Mouse (Mus musculus): ENCODE data around the gene Ascl2.

The Ascl2 gene

DNA sequence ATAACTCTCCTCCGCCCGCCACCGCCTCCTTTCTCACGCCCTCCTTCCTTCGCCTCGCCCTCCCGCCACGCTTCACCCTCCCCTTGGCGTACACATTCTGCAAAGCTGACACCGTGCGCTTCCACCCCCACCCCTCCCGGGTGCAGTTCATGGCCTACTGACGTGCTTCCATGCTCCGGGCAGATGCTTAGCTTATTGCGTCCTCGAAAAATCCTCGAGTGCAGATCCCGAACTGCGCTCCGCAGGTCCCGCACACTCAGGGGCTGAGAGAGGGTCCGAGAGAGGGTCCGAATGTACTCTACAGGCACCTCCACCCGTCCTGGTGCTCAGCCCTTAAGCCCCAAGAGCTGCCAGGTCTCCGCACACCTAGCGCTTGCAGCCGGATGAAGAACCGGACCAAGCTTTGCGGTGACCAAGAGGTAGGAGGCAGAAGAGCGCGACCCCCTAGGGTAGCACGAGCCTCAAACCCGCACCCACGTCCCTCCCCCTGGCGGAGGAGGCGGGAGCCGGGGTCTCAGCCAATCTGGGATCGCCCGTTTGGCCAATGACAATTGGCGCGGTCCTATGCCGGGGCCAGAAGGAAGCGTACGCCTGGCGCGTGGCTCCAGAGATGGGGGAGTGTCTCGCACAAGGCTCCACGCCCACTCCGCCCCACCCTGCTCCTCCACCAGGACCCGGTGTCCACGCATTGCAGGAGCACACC is at the start of gene Ascl2:
Gene Ascl2, minus strand, starts transcription at position 456 of the 703 bp plus-strand sequence.
- no peak for DNase-seq (ENCODE audit: low spot score)

DNA sequence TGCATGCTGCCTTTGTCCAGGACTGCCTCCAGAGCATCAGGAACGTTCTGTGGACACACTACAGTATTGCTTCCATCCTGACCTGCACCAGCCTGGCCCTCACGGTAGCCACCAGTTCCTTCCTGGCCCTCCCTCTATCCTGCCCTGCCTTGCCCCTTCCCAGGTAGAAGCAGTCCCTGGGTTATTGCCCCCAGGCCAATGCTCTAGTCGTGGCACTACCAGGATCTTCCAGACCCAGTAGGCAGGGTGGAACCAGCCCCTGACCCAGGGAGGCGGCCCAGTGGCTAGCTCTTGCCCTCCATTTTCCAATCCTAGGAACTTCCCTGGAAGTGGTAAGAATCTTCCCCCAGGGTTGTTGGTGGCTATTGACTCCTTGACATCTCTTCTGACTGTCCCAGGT is 48.1 kb upstream of the Ascl2 start:
- no peak for DNase-seq (ENCODE audit: low spot score)

GRCm38 (mm10) chr7:143016424-143017142 is 47.5 kb upstream of the Ascl2 start:
- no peak for DNase-seq (ENCODE audit: low spot score)

DNA sequence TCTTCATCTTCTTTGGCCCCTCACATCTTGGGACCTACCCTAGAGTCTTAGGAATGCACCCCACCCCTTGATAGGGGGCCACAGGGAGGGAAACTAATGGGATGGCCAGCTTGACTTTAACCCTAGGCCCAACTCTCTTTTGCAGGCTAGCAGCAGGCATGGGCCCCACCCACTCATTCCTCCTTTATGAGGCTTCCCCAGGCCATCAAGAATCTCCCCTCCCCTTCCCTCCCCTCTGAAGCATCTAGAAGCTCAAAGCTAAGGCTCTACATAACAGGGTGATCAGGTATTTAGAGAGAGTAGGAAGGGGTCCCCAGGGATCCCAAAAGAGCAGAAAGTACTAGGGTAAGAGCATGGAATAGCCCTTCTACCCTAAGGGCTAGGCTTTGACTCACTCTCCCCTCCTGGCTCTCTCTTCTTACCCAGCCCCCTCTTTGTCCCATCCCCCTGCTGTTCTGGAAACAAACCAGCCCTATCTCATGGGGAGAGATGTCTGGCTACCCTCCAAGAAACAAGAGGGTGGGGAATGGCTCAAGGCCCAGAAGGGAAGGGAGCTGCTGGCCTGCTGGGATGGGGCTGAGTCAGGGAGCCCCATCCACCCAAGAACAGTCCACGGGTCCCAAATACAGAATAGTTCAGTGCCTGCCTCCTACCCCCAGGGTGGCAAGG is 46.8 kb upstream of the Ascl2 start:
- DNase-seq (ENCODE audit: low spot score): peak; percentile 71

DNA sequence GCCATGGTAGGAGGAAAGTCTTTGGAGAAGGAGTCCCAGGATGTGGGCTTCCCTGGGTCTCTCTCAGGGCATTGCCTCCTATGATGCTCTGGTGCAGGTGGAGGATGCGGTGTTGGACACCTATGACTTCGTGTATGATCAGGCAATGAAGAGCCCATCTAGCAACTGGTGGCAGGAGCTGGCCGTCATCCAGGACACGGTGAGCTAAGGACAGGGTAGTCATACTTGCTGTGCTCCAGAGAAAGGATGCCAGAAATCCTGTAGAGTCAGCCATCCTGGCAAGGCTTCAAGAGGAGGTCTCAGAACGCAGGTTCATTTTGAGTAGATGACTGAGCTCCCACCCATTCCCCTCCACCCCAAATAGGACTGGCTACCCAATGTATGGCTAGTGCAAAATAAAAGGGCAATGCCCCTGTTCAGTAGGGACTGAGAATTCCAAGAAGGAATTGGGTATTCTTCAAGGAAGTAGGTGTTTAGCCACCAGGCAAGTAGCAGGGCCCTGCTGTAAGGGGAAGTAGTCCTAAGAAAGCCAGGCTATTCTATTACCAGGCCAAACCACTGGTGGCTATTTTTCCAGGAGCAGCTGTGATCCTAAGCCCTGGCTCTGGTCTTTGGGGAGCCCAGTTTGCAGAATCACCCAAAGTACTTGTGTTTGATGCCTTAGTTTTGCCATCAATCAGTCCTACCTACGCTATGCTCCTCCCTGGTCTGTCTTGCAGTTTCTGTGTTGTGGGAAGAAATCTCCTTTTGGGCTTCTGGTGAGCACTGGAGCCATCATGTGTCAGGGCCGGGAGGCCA is 46.0 kb upstream of the Ascl2 start:
- no peak for DNase-seq (ENCODE audit: low spot score)

- DNase-seq (ENCODE audit: low spot score): peak; percentile 49
Measured at GRCm38 (mm10) chr7:143013420-143014178, 44.5 kb upstream of the Ascl2 start.

DNA sequence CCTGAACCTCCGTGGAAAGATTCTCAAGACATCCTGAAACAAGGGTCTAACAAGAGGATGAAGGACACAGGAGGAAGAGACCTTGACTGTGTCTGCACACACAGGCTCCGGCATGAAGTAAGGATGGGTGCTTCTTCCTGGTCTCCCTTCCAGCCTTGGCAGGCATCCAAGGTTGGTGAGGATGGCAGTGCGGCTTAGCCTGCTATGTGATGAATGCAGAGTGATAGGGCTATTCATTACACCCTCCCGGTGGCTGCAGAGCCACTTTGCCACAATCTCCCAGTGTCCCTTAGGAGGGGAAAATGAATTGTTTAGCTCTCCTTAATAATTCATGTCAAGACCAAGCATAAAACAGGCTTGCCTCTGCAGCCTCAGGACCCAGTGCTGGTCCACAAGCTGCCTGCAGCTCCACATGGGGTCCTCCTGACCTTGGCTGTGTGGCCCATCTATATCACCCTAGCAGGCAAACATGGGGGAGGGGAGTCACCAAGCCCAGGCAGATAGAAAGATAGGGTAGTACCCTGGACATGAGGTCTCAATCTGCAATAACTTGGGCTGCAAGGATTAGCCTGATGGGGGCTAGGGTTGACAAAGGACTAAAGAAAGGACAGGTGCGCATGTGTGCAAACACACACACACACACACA is 43.3 kb upstream of the Ascl2 start:
- no peak for DNase-seq (ENCODE audit: low spot score)

DNA sequence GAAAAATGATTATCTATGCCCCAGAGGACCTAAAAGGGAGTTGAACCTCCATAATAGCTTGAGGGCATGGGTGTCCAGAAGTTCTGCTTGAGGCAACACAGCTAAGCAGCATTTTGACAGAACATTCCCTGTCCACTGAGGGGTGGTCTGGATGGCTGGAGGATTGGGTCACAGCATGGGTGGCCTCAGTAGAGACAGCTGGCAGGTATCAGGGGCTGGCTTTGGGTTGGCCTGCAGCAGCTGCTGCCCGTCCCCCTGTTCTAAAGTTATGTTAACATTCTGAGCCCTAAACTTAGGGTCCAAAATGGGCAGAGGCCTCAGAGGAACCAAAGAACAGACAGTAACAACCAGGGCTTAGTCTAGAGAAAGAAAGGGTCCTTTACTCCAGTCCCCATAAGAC is 42.2 kb upstream of the Ascl2 start:
- no peak for DNase-seq (ENCODE audit: low spot score)

- no peak for DNase-seq (ENCODE audit: low spot score)
Measured at GRCm38 (mm10) chr7:143009996-143010395, 40.9 kb upstream of the Ascl2 start.

DNA sequence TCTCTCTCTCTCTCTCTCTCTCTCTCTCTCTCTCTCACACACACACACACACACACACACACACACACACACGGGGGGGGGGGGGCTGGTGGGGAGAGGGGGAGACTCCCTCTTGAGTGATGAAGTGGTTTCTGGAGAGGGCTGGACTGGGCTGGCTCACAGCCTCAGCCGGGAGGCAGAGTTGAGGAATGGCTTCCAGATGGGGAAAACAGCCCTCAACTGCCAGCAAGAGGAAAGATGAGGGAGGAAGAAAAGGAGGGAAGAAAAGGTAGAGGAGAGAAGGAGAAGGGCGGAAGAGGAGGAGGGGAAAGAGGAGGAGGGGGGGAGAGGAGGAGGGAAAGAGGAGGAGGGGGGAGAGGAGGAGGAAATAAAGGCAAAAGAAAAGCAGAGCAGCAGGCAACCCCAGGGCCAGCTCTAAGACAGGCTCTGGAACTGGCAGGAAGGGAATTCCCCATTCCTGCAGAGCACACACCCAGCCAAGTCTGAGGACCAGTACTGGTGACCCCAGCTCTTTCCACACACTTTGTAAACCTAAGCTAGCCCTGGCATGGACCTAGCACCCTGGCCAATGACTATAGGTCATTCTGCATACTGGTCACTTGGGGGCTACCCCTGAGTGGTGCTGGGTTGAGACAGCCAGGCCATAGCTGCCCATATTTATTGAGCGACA is 40.1 kb upstream of the Ascl2 start:
- DNase-seq (ENCODE audit: low spot score): no peak

GRCm38 (mm10) chr7:143008370-143008926 is 39.4 kb upstream of the Ascl2 start:
- no peak for DNase-seq (ENCODE audit: low spot score)

DNA sequence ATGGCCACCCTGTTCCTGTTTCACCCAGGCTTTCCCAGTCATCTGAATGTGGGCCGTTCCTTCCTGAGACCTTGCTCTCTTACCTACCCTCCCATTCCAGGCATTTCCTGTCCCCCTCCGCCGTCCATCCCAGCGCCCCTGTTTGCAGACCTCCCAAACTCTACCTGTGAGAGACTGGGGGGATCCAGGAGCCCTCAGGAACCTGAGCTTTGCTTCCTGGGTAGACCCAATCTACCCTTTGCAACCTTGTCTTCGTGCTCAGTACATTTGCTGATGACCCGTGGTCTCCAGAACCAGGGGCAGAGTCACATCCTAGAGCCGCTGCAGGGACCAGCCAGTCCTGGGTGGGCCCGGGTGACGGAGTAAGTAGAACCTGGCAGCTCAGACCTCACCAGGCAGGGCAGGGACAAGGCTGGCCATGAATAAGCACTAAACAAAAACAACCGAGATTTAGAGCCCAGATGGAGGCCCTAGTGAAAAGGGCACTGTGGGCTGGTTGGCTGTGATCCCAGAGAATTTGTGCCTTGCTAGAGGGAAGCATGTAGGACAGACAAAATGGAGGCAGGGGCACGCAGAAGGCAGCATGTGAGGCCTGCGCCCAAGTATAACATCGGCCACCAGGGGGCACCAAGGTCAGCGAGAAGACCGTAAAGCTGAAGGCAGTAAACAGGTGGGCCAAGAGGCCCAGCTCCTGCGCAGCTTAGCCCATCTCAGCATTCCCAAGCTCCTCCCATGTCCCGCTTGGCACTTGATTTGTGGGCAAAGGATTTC is 38.7 kb upstream of the Ascl2 start:
- DNase-seq (ENCODE audit: low spot score): peak; percentile 91

GRCm38 (mm10) chr7:143006756-143007598 is 37.9 kb upstream of the Ascl2 start:
- no peak for DNase-seq (ENCODE audit: low spot score)

- no peak for DNase-seq (ENCODE audit: low spot score)
Measured at GRCm38 (mm10) chr7:143006097-143006755, 37.2 kb upstream of the Ascl2 start.

GRCm38 (mm10) chr7:143005344-143006096 is 36.5 kb upstream of the Ascl2 start:
- DNase-seq (ENCODE audit: low spot score): no peak

DNA sequence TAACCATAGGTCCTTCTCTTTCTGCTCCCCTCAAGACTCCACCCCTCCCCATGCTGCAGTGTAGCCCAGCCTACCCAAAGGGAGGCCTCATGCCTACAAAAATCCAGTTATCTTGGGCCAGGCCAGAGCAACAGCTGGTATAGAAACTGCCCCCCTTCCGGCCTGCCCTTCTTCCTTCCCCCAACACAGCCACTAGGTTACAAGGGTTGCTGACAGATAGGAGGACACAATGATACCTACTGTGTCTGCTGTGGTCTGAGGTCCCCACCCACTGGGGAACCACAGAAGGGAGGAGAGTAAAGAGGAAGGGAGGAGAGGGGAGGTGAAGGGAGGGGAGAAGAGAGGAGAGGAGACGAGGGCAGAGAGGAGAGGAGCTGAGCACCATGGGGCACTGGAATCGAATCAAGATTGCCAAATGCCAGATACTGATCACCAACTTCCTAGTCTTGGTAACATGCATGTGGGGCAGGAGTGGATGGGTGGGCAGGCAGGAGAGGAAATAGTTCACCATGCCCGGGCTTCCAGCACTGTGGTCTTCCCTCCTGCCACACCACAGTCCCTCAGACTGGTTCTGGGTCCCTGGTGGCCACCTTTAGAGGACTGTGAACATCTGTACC is 35.8 kb upstream of the Ascl2 start, which contains the start of gene Tspan32:
Gene Tspan32, plus strand, starts transcription at position 320 of the 617 bp plus-strand sequence.
- no peak for DNase-seq (ENCODE audit: low spot score)

GRCm38 (mm10) chr7:143002679-143003078 is 33.6 kb upstream of the Ascl2 start:
- no peak for DNase-seq (ENCODE audit: low spot score)
